Mouse (Mus musculus) monocyte, adult 5-6 weeks (primary cell): ENCODE data around the gene Crisp4. TPM values are rescaled to one million over a fixed set of nuclear protein-coding genes. Genes with fewer than 3 reads are reported as not detected.

Experiments
- ATAC-seq: fragments of 153-309, 156-312 bp; replicated peaks from 2 replicates; pipeline ENCODE4 v1.8.0; 2017; ENCODE audit warnings: mild to moderate bottlenecking; ENCODE audit not compliant: low TSS enrichment, insufficient number of reproducible peaks, severe bottlenecking, poor library complexity, low FRiP score
- total RNA-seq: library from RNA; stranded (forward); fragments of 200-1000, 200-491, 200-594 nt; gene quantifications from 3 replicates; pipeline ENCODE4 v1.2.3, GENCODE M21; 2017

Crisp4 gene
- not detected in 3 replicates for total RNA-seq

DNA sequence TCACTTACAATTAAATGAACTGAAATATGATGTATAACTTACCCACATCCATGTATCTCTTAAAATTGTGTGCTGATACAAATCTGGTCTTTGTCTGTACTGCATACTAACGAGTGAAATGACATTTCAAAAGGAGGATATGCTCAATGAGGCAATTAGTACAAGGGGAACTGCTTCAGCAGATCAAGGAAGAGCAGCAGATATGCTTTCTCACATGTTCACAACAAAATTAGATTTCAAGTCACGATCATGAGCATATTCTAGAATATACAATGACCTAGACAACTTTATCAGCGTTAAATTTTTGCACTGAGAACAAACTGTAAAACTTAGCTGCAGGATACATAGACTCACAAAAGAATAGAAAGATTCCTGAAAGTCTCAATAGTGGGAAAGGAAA, at the start of gene Crisp4:
Gene Crisp4 (minus strand): TSS at position 101 of the 400 bp plus-strand sequence.
- no peak for ATAC-seq

DNA sequence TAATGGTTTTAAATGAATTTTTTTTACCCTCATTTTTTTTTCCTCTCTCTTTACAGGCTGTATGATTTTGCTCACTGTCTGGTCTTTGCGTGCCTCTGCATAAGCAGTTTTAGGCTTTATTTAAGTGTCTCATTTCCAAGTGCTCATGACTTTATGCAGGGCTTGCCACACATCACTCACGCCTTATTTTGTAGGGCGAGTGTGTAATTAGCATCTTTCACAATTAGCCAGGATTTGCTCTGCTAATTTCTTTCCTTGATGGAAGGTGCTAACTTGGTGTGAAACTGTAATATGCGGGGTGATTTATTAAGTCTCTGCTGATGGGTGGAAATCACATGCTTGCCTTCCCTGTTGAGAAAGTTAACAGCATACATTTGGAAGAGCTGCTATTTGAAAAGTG, 46.0 kb upstream of the Crisp4 start:
- ATAC-seq, result no peak

DNA sequence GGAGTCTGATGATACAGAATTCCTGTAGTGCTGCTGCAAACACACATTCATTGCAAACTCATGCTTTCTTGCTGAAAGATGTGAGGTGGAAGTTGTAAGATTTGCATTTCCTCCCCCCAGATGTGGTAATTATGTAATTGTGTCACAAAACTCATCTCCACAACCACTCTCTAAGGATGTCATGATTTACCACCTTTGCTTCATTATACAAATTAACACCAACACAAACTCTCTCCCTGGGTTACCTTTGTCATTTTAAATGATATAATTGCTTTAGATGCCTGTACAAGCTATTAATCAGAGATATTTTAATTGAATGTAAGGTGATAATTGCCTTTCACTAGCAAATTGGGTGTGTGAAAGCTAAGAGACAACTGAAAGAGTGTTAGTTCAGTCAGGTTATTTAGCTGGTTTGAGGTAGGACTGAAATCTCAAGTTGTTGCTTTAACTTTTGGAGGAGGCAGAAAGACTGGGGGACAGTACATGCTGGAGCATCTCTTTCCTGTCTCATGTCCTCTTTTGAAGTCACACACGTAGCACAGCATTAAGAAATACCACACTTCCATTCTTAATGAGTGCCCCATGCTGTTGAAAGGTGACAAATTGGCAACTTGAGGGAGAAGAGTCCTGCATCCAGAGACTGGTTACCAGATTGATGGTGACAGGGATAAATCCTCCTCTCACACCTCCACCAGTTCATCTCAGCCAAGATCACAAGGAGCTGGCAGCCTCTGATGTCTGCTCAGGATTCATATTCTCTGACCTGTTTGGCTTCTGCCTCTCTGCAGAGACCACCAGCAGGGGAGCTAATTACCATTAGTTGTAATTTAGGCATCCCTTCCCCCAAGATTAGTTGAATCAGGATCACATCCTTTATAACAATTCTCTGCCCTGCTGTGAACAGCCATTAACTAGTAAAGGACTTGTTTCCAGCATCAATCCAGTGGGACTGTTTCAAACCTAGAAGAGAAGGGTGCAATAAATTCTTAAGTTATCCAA, 45.3 kb upstream of the Crisp4 start:
- no peak for ATAC-seq

DNA sequence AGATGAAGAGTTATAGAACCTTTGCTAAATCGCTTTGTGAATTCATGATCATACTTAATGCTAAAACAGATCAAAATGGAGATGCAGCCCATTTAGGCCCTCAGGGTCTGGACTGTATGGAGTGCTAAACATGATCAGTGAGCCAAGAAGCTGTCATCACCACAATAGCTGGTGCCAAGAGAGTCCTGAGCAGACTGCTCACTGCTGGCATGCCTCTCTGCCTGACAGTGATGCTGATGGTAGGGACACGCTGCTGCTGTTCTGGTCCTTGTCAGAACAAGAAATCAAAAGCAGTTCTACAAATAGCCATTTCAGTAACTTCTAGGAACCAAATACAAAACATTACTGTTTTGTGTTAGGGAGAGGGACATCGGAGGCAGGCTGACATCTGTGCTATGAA, 35.5 kb upstream of the Crisp4 start:
- no peak for ATAC-seq

DNA sequence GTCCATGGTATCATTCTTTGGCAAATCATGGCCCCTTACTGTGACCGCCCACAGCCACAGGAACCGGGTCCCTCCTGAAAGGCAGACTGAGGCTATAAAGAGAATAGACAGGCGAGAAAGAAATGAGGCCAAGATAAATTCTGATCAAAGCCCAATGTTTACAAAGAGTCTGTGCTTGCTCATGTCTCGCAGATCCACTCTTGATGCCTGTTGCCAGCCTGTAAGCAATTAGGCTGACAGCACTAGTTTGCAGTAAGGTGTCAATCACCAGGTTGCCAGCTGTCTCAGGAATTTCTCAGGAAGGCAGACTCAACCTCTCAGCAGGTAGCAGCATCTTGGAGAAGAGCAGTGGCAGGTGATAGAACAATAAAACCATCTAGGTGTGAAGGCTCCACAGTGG, 24.9 kb upstream of the Crisp4 start:
- ATAC-seq, result no peak

DNA sequence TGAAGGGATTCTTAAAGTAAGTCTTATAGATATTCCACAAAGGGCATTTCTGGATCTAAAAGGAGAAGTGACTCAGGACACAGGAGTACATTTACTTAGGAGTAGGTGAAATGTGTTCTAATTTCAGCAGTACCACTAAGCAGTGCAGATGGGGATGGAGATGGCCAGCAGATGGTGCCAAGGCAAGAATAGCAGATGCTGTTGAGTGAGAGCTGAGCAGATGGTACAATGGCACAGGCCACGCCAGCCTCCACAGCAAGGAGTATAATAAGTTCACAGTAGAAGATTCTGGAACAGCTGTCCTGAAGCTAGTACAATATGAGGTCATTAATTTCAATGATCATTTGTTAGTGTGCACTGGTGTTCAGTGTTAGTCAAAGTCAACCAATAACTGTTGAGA, 22.6 kb upstream of the Crisp4 start:
- ATAC-seq, result no peak

DNA sequence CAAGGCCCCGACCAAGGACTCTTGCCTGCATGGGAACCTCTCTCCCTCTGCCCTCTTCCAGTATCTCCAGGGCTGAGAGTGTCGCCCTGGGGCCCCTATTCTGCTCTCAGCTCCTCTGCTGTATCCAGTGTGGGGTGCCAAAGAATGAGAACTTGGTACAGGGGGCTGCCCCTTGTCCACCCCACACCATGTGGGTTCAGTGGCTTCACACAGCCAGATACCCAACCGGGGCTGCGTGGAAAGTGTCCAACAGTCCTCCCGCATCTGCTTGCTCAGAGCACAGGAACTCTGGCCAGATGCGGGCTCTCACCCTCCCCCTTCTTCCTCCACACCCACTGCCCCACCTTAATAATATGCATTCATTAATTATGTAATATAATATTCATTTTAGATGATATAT, 13.4 kb upstream of the Crisp4 start:
- ATAC-seq, result no peak

GRCm38 (mm10) chr1:18148211-18148610, 2.5 kb upstream of the Crisp4 start:
- ATAC-seq, result no peak

GRCm38 (mm10) chr1:18131691-18132090, 14.0 kb downstream of the Crisp4 start:
- ATAC-seq, result no peak

DNA sequence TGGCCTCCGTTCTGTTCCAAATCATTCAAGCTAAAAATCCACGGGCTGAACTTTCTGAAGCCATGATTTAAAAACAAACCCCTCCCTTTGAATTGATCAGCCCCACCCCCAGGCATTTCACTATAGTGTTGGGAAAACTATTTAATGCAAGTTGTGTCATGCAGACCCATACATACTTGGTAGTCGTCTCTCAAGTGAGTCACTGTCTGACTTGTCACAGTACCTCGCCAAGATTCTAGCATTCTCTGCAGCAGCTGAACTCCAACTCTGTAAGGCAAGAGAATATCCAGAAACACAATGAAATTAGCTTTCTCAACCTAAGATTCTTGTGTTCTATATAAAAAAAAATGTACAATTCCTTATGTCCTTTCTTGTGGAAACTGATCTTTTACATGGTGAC, 15.7 kb downstream of the Crisp4 start:
- ATAC-seq, result no peak

DNA sequence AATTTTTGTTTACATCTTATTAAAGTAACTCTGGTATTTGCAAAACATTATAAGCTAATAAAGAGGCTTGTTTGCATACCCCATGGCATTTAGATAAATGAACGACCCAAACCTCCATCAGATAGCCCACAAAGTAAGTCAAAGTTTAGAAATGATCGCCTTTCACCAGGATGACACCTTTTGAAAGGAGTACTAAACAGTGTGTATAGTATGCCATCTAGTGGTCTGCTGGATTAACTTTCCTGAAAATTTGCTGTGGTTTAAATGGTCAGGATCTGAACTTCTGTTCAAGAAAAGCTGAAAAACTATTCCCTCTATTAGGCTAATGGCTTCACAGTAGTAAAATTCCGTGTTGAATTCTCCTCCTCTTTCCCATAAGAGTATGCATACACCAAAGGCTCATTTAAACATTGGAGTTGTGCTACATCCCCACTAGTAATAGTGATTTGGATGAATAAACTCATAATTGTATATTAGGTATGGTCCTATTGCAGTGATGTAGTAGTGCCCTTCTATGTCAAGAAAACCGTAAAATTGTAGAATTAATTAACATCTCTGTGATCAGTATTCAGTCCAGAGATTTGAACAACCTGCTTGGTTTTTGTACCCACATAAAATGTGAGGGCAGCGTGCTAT, 38.9 kb downstream of the Crisp4 start:
- no peak for ATAC-seq

GRCm38 (mm10) chr1:18105866-18106529, 39.7 kb downstream of the Crisp4 start:
- no peak for ATAC-seq

DNA sequence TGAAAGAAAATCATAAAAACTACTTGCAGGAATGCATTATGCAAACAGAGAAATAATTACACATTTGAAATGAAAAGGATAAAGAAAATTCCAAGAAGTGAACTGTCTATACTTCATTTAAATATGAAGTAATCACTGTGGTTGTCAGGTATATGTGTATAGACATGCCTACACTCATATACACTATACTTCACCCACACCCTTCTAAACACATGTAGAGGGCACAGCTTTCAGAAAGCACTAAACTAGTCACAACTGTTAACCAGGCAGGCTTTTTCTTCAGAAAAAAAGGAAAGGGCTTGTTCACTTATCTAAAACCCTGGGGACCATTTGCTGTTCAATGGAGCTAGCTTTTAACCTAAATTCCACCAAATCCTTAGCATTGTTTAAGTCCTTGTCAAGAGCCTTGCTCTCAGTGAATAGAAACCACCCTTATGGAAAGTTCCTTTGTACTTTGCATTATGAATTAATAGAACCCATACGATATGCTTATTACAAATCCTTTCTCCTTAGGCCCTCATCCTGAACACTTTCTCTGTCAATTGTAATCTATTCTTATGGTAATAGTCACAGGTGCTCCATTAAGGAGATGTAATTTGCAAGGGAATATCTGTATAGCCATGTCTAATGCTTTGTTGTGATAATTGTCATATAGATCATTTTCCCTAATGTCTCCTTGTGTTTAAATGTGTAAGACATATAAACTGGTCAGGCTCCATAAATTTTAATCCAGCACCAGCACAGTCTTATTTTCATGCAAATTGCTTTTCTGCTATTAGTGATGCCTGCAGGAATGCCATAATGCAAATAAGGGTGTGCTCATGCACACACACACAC, 40.5 kb downstream of the Crisp4 start:
- ATAC-seq, result no peak

Other genes starting within 250 kb of the Crisp4 start
- gene Defb18, start 91.5 kb upstream of the Crisp4 start, total RNA-seq, result not detected in 3 replicates
- gene Defb41, start 119.2 kb upstream of the Crisp4 start, total RNA-seq, result not detected in 3 replicates